Mouse (Mus musculus): ENCODE measurements around the gene Ilk. TPM values are rescaled to one million over a fixed set of nuclear protein-coding genes. Genes with fewer than 3 reads are reported as not detected.

Ilk gene
- polyA plus RNA-seq (2015; fragmentation: Nextera tagmentation; extraction: Ambion mirVana): 377 and 439 TPM in 2 replicates

DNA sequence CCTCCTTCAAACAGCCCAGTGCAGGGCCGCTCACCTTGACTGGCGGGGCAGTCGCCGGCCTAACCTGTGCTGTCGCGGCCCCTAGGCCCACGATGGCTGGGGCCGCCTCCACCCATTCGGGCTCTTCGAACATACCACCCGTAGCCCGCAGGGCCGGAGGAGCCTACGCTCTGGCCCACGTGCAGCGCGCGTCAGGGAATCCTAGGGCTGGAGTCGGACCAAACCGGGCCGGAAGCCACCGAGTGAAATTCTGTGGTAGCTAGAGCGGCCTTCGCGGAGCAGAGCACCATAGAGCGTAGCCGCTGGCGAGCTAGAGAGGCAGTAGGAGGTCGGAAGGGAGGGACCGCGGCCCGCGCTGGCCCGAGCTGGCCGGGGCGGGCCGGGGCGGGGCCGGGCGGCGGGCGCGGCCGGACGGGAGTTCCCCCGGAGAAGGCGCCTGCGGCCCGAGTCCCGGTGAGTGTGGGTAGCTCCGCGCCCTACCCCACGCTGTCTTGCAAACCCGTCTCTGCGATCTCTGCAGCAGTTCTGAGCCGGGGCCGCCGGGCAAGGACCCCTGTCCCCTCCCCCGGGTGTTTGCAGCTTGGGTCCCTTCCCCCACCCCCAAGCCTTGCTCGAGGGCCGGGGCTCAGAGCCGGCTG lies at the start of gene Ilk:
Gene Ilk, plus strand, starts transcription at position 329 of the 638 bp plus-strand sequence.
- peaks cover 48% of the 10 kb centered on the region for H3K36me3 ChIP-seq (ENCODE audit: insufficient read depth, low read length)
- no peaks in the 10 kb centered on the region for H3K9me3 ChIP-seq (ENCODE audit: low read length)
- peak; percentile 98 for ATAC-seq (ENCODE audit: low FRiP score, low TSS enrichment)
- peaks cover 36% of the 10 kb centered on the region for H3K4me1 ChIP-seq (ENCODE audit: insufficient read depth, low read length)
- WGBS: under 1% methylated on average over 42 of the region's 62 CpGs
- peak within 1 kb of the TSS; percentile 83 for H3K27ac ChIP-seq (ENCODE audit: low read length)
- H3K9ac ChIP-seq (replicated peaks; ENCODE audit: low read length): peak within 1 kb of the TSS; percentile 85
- H3K4me3 ChIP-seq (ENCODE audit: low read length): peak within 1 kb of the TSS; percentile 72
- peak within 1 kb of the TSS; percentile 79 for H3K4me2 ChIP-seq (replicated peaks; ENCODE audit: low read depth, low read length)
- no peaks in the 10 kb centered on the region for H3K27me3 ChIP-seq (ENCODE audit: insufficient read depth, low read length)

DNA sequence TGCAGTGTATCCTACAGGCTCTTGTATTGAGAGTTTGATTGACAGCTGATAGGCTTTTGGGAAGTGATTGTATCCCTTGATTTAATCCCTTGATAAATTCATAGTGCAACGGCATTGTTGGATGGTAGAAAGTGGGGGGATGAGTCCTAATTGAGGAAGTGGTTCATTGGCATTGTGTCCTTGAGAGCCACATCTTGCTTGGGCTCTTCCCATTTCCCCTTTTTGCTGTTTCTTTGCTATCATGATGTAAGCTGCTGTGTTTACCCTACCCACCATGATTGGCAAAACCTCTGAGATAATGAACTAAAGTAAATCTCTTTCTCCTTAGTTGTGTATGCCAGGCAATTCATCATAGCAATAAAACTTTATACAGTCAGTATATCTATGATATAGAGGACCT lies 45.5 kb upstream of the Ilk start:
- Histone ChIP-seq H3K27ac (ENCODE audit: low read length) (no peak overlapping the region), H3K4me2 (replicated peaks; ENCODE audit: low read depth, low read length) (no peak overlapping the region), H3K36me3 (ENCODE audit: insufficient read depth, low read length) (no peaks in the 10 kb centered on the region), H3K4me1 (ENCODE audit: insufficient read depth, low read length) (no peaks in the 10 kb centered on the region), H3K9ac (replicated peaks; ENCODE audit: low read length) (no peak overlapping the region), H3K9me3 (ENCODE audit: low read length) (no peaks in the 10 kb centered on the region), H3K4me3 (ENCODE audit: low read length) (no peak overlapping the region), H3K27me3 (ENCODE audit: insufficient read depth, low read length) (no peaks in the 10 kb centered on the region)
- WGBS: 64% methylated on average over 1 of the region's 1 CpGs
- ATAC-seq (ENCODE audit: low FRiP score, low TSS enrichment): no peak

GRCm38 (mm10) chr7:105703184-105703583 lies 33.2 kb upstream of the Ilk start:
- Histone ChIP-seq H3K27me3 (ENCODE audit: insufficient read depth, low read length) (no peaks in the 10 kb centered on the region), H3K4me3 (ENCODE audit: low read length) (no peak overlapping the region), H3K27ac (ENCODE audit: low read length) (no peak overlapping the region), H3K9ac (replicated peaks; ENCODE audit: low read length) (no peak overlapping the region), H3K36me3 (ENCODE audit: insufficient read depth, low read length) (no peaks in the 10 kb centered on the region), H3K4me2 (replicated peaks; ENCODE audit: low read depth, low read length) (no peak overlapping the region), H3K9me3 (ENCODE audit: low read length) (no peaks in the 10 kb centered on the region), H3K4me1 (ENCODE audit: insufficient read depth, low read length) (no peaks in the 10 kb centered on the region)
- WGBS: 82% methylated on average over 16 of the region's 16 CpGs
- no peak for ATAC-seq (ENCODE audit: low FRiP score, low TSS enrichment)

DNA sequence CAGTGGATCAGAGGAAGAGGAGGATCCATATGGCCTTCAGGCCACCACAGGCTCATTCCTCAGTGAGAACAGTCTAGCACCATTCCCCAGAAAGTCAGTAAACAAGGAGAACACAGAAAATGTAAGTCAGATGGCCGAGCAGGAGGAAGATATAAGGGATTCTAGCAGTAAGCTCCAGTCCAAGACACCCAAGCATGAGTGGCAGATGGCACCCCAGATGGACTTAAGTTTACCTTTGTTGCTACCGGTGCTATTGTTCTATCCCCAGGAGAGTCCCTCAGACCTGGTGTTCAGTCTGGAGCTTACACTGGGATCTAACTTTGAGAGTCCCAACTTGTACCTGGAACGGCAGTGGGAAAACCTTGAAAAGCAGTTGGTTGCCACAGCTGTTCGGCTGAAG lies 32.6 kb upstream of the Ilk start:
- H3K9ac ChIP-seq (replicated peaks; ENCODE audit: low read length): no peak overlapping the region
- H3K4me2 ChIP-seq (replicated peaks; ENCODE audit: low read depth, low read length): no peak overlapping the region
- no peak overlapping the region for H3K4me3 ChIP-seq (ENCODE audit: low read length)
- ATAC-seq (ENCODE audit: low FRiP score, low TSS enrichment): no peak
- H3K9me3 ChIP-seq (ENCODE audit: low read length): no peaks in the 10 kb centered on the region
- no peaks in the 10 kb centered on the region for H3K4me1 ChIP-seq (ENCODE audit: insufficient read depth, low read length)
- WGBS: 95% methylated on average over 4 of the region's 4 CpGs
- H3K36me3 ChIP-seq (ENCODE audit: insufficient read depth, low read length): no peaks in the 10 kb centered on the region
- no peak overlapping the region for H3K27ac ChIP-seq (ENCODE audit: low read length)
- H3K27me3 ChIP-seq (ENCODE audit: insufficient read depth, low read length): no peaks in the 10 kb centered on the region

DNA sequence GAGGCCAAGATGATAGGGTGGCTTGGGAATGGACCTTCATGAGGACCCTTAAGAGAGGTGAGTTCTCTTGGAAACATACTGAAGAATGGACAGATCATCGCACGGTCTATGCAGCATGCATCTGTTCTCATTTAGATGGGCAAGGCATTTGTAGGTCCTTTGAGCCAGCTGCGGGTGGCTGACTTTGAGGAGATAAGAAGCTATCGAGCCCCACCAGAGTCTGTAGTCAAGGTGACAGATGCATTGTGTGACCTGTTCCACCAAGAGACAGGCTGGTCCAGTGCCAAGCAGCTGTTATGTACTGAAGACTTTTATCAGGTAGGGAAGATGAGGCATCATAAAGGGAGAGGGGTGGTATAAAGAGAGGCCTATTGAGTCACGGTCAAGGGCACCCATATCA lies 27.7 kb upstream of the Ilk start:
- Histone ChIP-seq H3K36me3 (ENCODE audit: insufficient read depth, low read length) (no peaks in the 10 kb centered on the region), H3K27ac (ENCODE audit: low read length) (no peak overlapping the region), H3K4me1 (ENCODE audit: insufficient read depth, low read length) (no peaks in the 10 kb centered on the region), H3K9me3 (ENCODE audit: low read length) (no peaks in the 10 kb centered on the region), H3K4me2 (replicated peaks; ENCODE audit: low read depth, low read length) (no peak overlapping the region), H3K9ac (replicated peaks; ENCODE audit: low read length) (no peak overlapping the region), H3K4me3 (ENCODE audit: low read length) (no peak overlapping the region), H3K27me3 (ENCODE audit: insufficient read depth, low read length) (no peaks in the 10 kb centered on the region)
- ATAC-seq (ENCODE audit: low FRiP score, low TSS enrichment): no peak
- 92% methylated on average over 5 of the region's 5 CpGs for WGBS

DNA sequence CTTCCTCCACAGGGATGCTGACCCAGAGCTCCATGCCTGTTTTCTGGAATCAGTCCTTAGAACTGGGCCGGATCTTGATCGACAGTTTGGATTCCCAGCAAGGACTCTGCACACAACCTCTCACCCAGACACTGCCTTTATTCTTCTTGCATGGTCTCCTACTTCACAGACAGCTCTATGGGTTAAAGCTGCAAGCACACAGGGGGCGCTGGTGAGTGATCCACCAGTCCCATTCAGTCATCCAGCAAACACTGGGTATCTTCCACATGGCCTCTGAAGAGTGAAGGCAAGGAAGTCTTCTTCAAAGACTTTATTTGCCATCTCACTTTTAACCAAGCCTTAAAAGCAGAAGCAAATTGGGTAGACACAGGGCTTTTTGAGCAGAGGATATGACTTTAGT lies 21.0 kb upstream of the Ilk start:
- H3K9me3 ChIP-seq (ENCODE audit: low read length): no peaks in the 10 kb centered on the region
- H3K4me3 ChIP-seq (ENCODE audit: low read length): no peak overlapping the region
- H3K36me3 ChIP-seq (ENCODE audit: insufficient read depth, low read length): no peaks in the 10 kb centered on the region
- H3K27ac ChIP-seq (ENCODE audit: low read length): no peak overlapping the region
- H3K4me2 ChIP-seq (replicated peaks; ENCODE audit: low read depth, low read length): no peak overlapping the region
- H3K9ac ChIP-seq (replicated peaks; ENCODE audit: low read length): no peak overlapping the region
- H3K4me1 ChIP-seq (ENCODE audit: insufficient read depth, low read length): no peaks in the 10 kb centered on the region
- no peak for ATAC-seq (ENCODE audit: low FRiP score, low TSS enrichment)
- 60% methylated on average over 3 of the region's 3 CpGs for WGBS
- no peaks in the 10 kb centered on the region for H3K27me3 ChIP-seq (ENCODE audit: insufficient read depth, low read length)

DNA sequence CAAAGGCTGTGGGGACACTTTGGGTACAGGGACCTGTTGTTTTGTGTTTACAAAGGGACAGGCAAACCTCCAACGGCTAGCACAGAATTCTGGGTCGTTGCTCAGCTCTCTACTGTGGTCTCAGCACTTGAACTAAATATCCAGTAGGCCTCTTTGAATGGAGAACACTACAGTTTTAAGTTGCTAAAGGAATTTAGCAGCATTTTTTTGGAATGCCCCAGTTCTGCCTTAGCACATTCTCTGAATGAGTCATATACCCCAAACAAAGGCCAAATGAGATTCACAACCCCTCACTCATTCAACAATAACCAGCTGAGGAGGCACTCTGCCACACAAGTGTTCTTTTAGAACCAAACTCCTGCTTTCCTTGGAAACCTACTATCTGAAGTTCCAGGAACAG lies 14.5 kb upstream of the Ilk start:
- 67% methylated on average over 2 of the region's 2 CpGs for WGBS
- no peak overlapping the region for H3K27ac ChIP-seq (ENCODE audit: low read length)
- no peaks in the 10 kb centered on the region for H3K36me3 ChIP-seq (ENCODE audit: insufficient read depth, low read length)
- no peaks in the 10 kb centered on the region for H3K9me3 ChIP-seq (ENCODE audit: low read length)
- H3K27me3 ChIP-seq (ENCODE audit: insufficient read depth, low read length): no peaks in the 10 kb centered on the region
- no peaks in the 10 kb centered on the region for H3K4me1 ChIP-seq (ENCODE audit: insufficient read depth, low read length)
- H3K4me3 ChIP-seq (ENCODE audit: low read length): no peak overlapping the region
- H3K9ac ChIP-seq (replicated peaks; ENCODE audit: low read length): no peak overlapping the region
- ATAC-seq (ENCODE audit: low FRiP score, low TSS enrichment): no peak
- no peak overlapping the region for H3K4me2 ChIP-seq (replicated peaks; ENCODE audit: low read depth, low read length)

GRCm38 (mm10) chr7:105726144-105726979 lies 10.0 kb upstream of the Ilk start:
- Histone ChIP-seq H3K9ac (replicated peaks; ENCODE audit: low read length) (no peak overlapping the region), H3K9me3 (ENCODE audit: low read length) (no peaks in the 10 kb centered on the region), H3K4me2 (replicated peaks; ENCODE audit: low read depth, low read length) (no peak overlapping the region), H3K4me1 (ENCODE audit: insufficient read depth, low read length) (no peaks in the 10 kb centered on the region), H3K27ac (ENCODE audit: low read length) (no peak overlapping the region), H3K4me3 (ENCODE audit: low read length) (no peak overlapping the region), H3K27me3 (ENCODE audit: insufficient read depth, low read length) (no peaks in the 10 kb centered on the region), H3K36me3 (ENCODE audit: insufficient read depth, low read length) (peaks cover 17% of the 10 kb centered on the region)
- peak; percentile 84 for ATAC-seq (ENCODE audit: low FRiP score, low TSS enrichment)
- WGBS: 83% methylated on average over 4 of the region's 4 CpGs

DNA sequence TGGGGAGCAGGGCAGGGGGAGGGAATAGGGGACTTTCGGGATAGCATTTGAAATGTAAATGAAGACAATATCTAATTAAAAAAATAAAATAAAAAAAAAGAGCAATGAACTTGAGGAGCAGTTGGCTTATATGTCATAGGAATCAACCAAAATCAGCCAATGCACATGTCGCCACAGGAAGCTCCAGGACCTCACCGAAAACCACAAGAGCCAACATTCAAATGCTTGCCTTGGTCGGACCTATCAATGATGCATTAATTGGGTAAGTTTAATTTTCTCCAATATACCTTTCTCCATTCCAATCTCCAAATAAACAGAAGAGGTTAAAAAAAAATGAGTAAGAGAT lies 9.4 kb upstream of the Ilk start:
- H3K27me3 ChIP-seq (ENCODE audit: insufficient read depth, low read length): no peaks in the 10 kb centered on the region
- ATAC-seq (ENCODE audit: low FRiP score, low TSS enrichment): no peak
- peaks cover 22% of the 10 kb centered on the region for H3K36me3 ChIP-seq (ENCODE audit: insufficient read depth, low read length)
- H3K4me1 ChIP-seq (ENCODE audit: insufficient read depth, low read length): no peaks in the 10 kb centered on the region
- H3K9ac ChIP-seq (replicated peaks; ENCODE audit: low read length): no peak overlapping the region
- no peaks in the 10 kb centered on the region for H3K9me3 ChIP-seq (ENCODE audit: low read length)
- 95% methylated on average over 4 of the region's 4 CpGs for WGBS
- no peak overlapping the region for H3K27ac ChIP-seq (ENCODE audit: low read length)
- H3K4me3 ChIP-seq (ENCODE audit: low read length): no peak overlapping the region
- H3K4me2 ChIP-seq (replicated peaks; ENCODE audit: low read depth, low read length): no peak overlapping the region

GRCm38 (mm10) chr7:105728701-105729428 lies 7.5 kb upstream of the Ilk start:
- WGBS: 79% methylated on average over 6 of the region's 6 CpGs
- H3K36me3 ChIP-seq (ENCODE audit: insufficient read depth, low read length): peaks cover 42% of the 10 kb centered on the region
- H3K27ac ChIP-seq (ENCODE audit: low read length): no peak overlapping the region
- no peaks in the 10 kb centered on the region for H3K4me1 ChIP-seq (ENCODE audit: insufficient read depth, low read length)
- ATAC-seq (ENCODE audit: low FRiP score, low TSS enrichment): no peak
- H3K9me3 ChIP-seq (ENCODE audit: low read length): no peaks in the 10 kb centered on the region
- no peaks in the 10 kb centered on the region for H3K27me3 ChIP-seq (ENCODE audit: insufficient read depth, low read length)
- H3K9ac ChIP-seq (replicated peaks; ENCODE audit: low read length): no peak overlapping the region
- no peak overlapping the region for H3K4me2 ChIP-seq (replicated peaks; ENCODE audit: low read depth, low read length)
- H3K4me3 ChIP-seq (ENCODE audit: low read length): no peak overlapping the region
